Mouse (Mus musculus): ENCODE results near the gene Klk1b24. TPM values are rescaled to one million over a fixed set of nuclear protein-coding genes. Genes with fewer than 3 reads are reported as not detected.

Gene Klk1b24
- total and polyA plus RNA-seq, 3 experiments: not detected

DNA sequence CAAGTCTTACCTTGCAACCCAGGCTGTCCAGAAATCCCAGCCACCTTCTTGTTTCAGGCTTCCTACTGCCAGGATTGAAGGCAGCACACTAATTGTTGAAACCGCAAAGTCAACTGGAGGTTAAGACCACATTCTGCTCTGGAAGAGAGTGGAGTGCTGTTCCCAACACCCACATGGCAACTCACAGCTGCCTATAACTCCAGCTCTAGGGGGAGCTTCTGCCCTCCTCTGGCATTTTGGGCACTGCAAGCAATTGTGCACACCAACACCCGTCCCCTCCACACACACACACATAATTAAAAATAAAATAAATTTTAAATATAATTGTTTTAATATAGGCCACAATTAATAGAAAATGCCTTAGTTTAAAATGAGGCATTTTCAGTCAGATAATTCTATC is 53.1 kb downstream of the Klk1b24 start:
- TF ChIP-seq CTCF (IDR thresholded peaks at IDR 0.05; ENCODE audit: low read depth, low read length): no peak
- TF ChIP-seq TAL1 (conservative IDR thresholded peaks at IDR 0.05; ENCODE audit: low read depth, low read length): no peak
- no peak for TF ChIP-seq GATA2 (IDR thresholded peaks at IDR 0.05; ENCODE audit: borderline replicate concordance, low read depth, low read length)
- H3K36me3 ChIP-seq (replicated peaks): peaks cover 5% of the 10 kb centered on the region
- DNase-seq (ENCODE audit: low spot score) (no peak), ATAC-seq (ENCODE audit: extremely low read depth, insufficient number of reproducible peaks, low FRiP score, poor library complexity, severe bottlenecking) (no peak)
- peaks cover 11% of the 10 kb centered on the region for H3K4me1 ChIP-seq (ENCODE audit: insufficient read depth, low read depth, low read length)
- peaks cover 30% of the 10 kb centered on the region for H3K27me3 ChIP-seq (ENCODE audit: insufficient read depth, low read length)
- no peaks in the 10 kb centered on the region for H3K9me3 ChIP-seq (replicated peaks)
- H3K4me3 ChIP-seq (ENCODE audit: low read depth, low read length): no peak overlapping the region

Other genes starting within 250 kb of the Klk1b24 start
Only the 20 nearest of the 23 such genes appear.
- gene Klk1b9, start 212.2 kb upstream of the Klk1b24 start, total RNA-seq (2014; fragmentation: Nextera tagmentation): not detected in 2 replicates
- not detected in 2 replicates for gene Klk1b9, start 212.2 kb upstream of the Klk1b24 start, total RNA-seq (2017)
- not detected in 2 replicates for gene Klk1b9, start 212.2 kb upstream of the Klk1b24 start, polyA plus RNA-seq (2012)
- not detected in 2 replicates for gene Klk1b11, start 192.4 kb upstream of the Klk1b24 start, total RNA-seq (2014; fragmentation: Nextera tagmentation)
- gene Klk1b11, start 192.4 kb upstream of the Klk1b24 start, total RNA-seq (2017): not detected in 2 replicates
- not detected in 2 replicates for gene Klk1b11, start 192.4 kb upstream of the Klk1b24 start, polyA plus RNA-seq (2012)
- not detected in 2 replicates for gene Klk1b26, start 176.1 kb upstream of the Klk1b24 start, total RNA-seq (2014; fragmentation: Nextera tagmentation)
- gene Klk1b26, start 176.1 kb upstream of the Klk1b24 start, total RNA-seq (2017): not detected in 2 replicates
- not detected in 2 replicates for gene Klk1b26, start 176.1 kb upstream of the Klk1b24 start, polyA plus RNA-seq (2012)
- gene Klk1b27, start 135.9 kb upstream of the Klk1b24 start, total RNA-seq (2014; fragmentation: Nextera tagmentation): not detected in 2 replicates
- 0.16 TPM in 1 of 2 replicates, not detected in the other for gene Klk1b27, start 135.9 kb upstream of the Klk1b24 start, total RNA-seq (2017)
- gene Klk1b27, start 135.9 kb upstream of the Klk1b24 start, polyA plus RNA-seq (2012): not detected in 2 replicates
- not detected in 2 replicates for gene Klk1b21, start 85.9 kb upstream of the Klk1b24 start, total RNA-seq (2014; fragmentation: Nextera tagmentation)
- not detected in 2 replicates for gene Klk1b21, start 85.9 kb upstream of the Klk1b24 start, total RNA-seq (2017)
- gene Klk1b21, start 85.9 kb upstream of the Klk1b24 start, polyA plus RNA-seq (2012): not detected in 2 replicates
- not detected in 2 replicates for gene Klk1b22, start 75.6 kb upstream of the Klk1b24 start, total RNA-seq (2014; fragmentation: Nextera tagmentation)
- gene Klk1b22, start 75.6 kb upstream of the Klk1b24 start, total RNA-seq (2017): not detected in 2 replicates
- not detected in 2 replicates for gene Klk1b22, start 75.6 kb upstream of the Klk1b24 start, polyA plus RNA-seq (2012)
- gene Klk1b16, start 51.5 kb upstream of the Klk1b24 start, total RNA-seq (2014; fragmentation: Nextera tagmentation): not detected in 2 replicates
- not detected in 2 replicates for gene Klk1b16, start 51.5 kb upstream of the Klk1b24 start, total RNA-seq (2017)
- not detected in 2 replicates for gene Klk1b16, start 51.5 kb upstream of the Klk1b24 start, polyA plus RNA-seq (2012)
- gene Klk1b3, start 10.0 kb downstream of the Klk1b24 start, total RNA-seq (2014; fragmentation: Nextera tagmentation): not detected in 2 replicates
- gene Klk1b3, start 10.0 kb downstream of the Klk1b24 start, total RNA-seq (2017): not detected in 2 replicates
- gene Klk1b3, start 10.0 kb downstream of the Klk1b24 start, polyA plus RNA-seq (2012): not detected in 2 replicates
- not detected in 2 replicates for gene Klk1b4, start 19.2 kb downstream of the Klk1b24 start, total RNA-seq (2014; fragmentation: Nextera tagmentation)
- gene Klk1b4, start 19.2 kb downstream of the Klk1b24 start, total RNA-seq (2017): not detected in 2 replicates
- gene Klk1b4, start 19.2 kb downstream of the Klk1b24 start, polyA plus RNA-seq (2012): not detected in 2 replicates
- gene Klk1b5, start 27.7 kb downstream of the Klk1b24 start, total RNA-seq (2014; fragmentation: Nextera tagmentation): not detected in 2 replicates
- not detected in 2 replicates for gene Klk1b5, start 27.7 kb downstream of the Klk1b24 start, total RNA-seq (2017)
- not detected in 2 replicates for gene Klk1b5, start 27.7 kb downstream of the Klk1b24 start, polyA plus RNA-seq (2012)
- not detected in 2 replicates for gene Klk1, start 37.1 kb downstream of the Klk1b24 start, total RNA-seq (2014; fragmentation: Nextera tagmentation)
- not detected in 2 replicates for gene Klk1, start 37.1 kb downstream of the Klk1b24 start, total RNA-seq (2017)
- not detected in 2 replicates for gene Klk1, start 37.1 kb downstream of the Klk1b24 start, polyA plus RNA-seq (2012)
- gene Gm36864, start 47.9 kb downstream of the Klk1b24 start, total RNA-seq (2014; fragmentation: Nextera tagmentation): not detected in 2 replicates
- 0.22 TPM in 1 of 2 replicates, not detected in the other for gene Gm36864, start 47.9 kb downstream of the Klk1b24 start, total RNA-seq (2017)
- not detected in 2 replicates for gene Gm36864, start 47.9 kb downstream of the Klk1b24 start, polyA plus RNA-seq (2012)
- gene 1700028J19Rik, start 58.5 kb downstream of the Klk1b24 start, total RNA-seq (2014; fragmentation: Nextera tagmentation): 0.87 and 3.6 TPM in 2 replicates
- 0.60 and 1.3 TPM in 2 replicates for gene 1700028J19Rik, start 58.5 kb downstream of the Klk1b24 start, total RNA-seq (2017)
- gene 1700028J19Rik, start 58.5 kb downstream of the Klk1b24 start, polyA plus RNA-seq (2012): 0.05 TPM in 1 of 2 replicates, not detected in the other
- gene 2410002F23Rik, start 58.5 kb downstream of the Klk1b24 start, total RNA-seq (2014; fragmentation: Nextera tagmentation): 113 and 114 TPM in 2 replicates
- gene 2410002F23Rik, start 58.5 kb downstream of the Klk1b24 start, total RNA-seq (2017): 79.9 and 90.4 TPM in 2 replicates
- 276 and 317 TPM in 2 replicates for gene 2410002F23Rik, start 58.5 kb downstream of the Klk1b24 start, polyA plus RNA-seq (2012)
- gene Acp4, start 69.1 kb downstream of the Klk1b24 start, total RNA-seq (2014; fragmentation: Nextera tagmentation): not detected in 2 replicates
- not detected in 2 replicates for gene Acp4, start 69.1 kb downstream of the Klk1b24 start, total RNA-seq (2017)
- not detected in 2 replicates for gene Acp4, start 69.1 kb downstream of the Klk1b24 start, polyA plus RNA-seq (2012)
- gene Gm15517, start 73.2 kb downstream of the Klk1b24 start, total RNA-seq (2014; fragmentation: Nextera tagmentation): not detected in 2 replicates
- gene Gm15517, start 73.2 kb downstream of the Klk1b24 start, total RNA-seq (2017): not detected in 2 replicates
- not detected in 2 replicates for gene Gm15517, start 73.2 kb downstream of the Klk1b24 start, polyA plus RNA-seq (2012)
- 3.1 and 5.3 TPM in 2 replicates for gene Clec11a, start 118.7 kb downstream of the Klk1b24 start, total RNA-seq (2014; fragmentation: Nextera tagmentation)
- 2.6 and 3.3 TPM in 2 replicates for gene Clec11a, start 118.7 kb downstream of the Klk1b24 start, total RNA-seq (2017)
- 1.8 and 2.2 TPM in 2 replicates for gene Clec11a, start 118.7 kb downstream of the Klk1b24 start, polyA plus RNA-seq (2012)
- gene Shank1, start 122.0 kb downstream of the Klk1b24 start, total RNA-seq (2014; fragmentation: Nextera tagmentation): 0.08 TPM in 1 of 2 replicates, not detected in the other
- under 0.01 and 0.11 TPM in 2 replicates for gene Shank1, start 122.0 kb downstream of the Klk1b24 start, total RNA-seq (2017)
- gene Shank1, start 122.0 kb downstream of the Klk1b24 start, polyA plus RNA-seq (2012): 0.13 and 0.20 TPM in 2 replicates
- not detected in 2 replicates for gene Syt3, start 195.9 kb downstream of the Klk1b24 start, total RNA-seq (2014; fragmentation: Nextera tagmentation)
- gene Syt3, start 195.9 kb downstream of the Klk1b24 start, total RNA-seq (2017): not detected in 2 replicates
- 0.02 TPM in 1 of 2 replicates, not detected in the other for gene Syt3, start 195.9 kb downstream of the Klk1b24 start, polyA plus RNA-seq (2012)
- gene 1700008O03Rik, start 197.6 kb downstream of the Klk1b24 start, total RNA-seq (2014; fragmentation: Nextera tagmentation): 2.5 TPM in 1 of 2 replicates, not detected in the other
- 0.11 and 0.41 TPM in 2 replicates for gene 1700008O03Rik, start 197.6 kb downstream of the Klk1b24 start, total RNA-seq (2017)
- gene 1700008O03Rik, start 197.6 kb downstream of the Klk1b24 start, polyA plus RNA-seq (2012): 0.49 and 0.61 TPM in 2 replicates

Measured in G1E (cell line).